Mouse (Mus musculus) forebrain, embryonic 10.5 days (tissue): ENCODE results near the gene Dock9. TPM values are rescaled to one million over a fixed set of nuclear protein-coding genes. Genes with fewer than 3 reads are reported as not detected.
"Not testable (repeated sequence)": the region's sequence is repeated elsewhere in the genome, so short reads cannot be mapped to it uniquely, and the experiment has no call there.

ENCODE experiments used
- DNase-seq: peaks from one replicate; pipeline ENCODE4 v3.0.0-alpha.2; 2017; ENCODE audit warnings: low spot score; ENCODE audit errors: extremely low spot score
- H3K27ac ChIP-seq: fragments of 300-500 bp; sonication (generic); 2 replicates; pipeline ENCODE4 v1.5.1; 2016; ENCODE audit warnings: mild to moderate bottlenecking
- H3K27me3 ChIP-seq: fragments of 300-500 bp; sonication (generic); 2 replicates; pipeline ENCODE4 v1.6.1; 2016; ENCODE audit warnings: mild to moderate bottlenecking; ENCODE audit not compliant: poor library complexity, severe bottlenecking
- H3K36me3 ChIP-seq: fragments of 300-500 bp; sonication (generic); replicated peaks from 2 replicates; pipeline ENCODE4 v1.6.1; 2016; ENCODE audit warnings: mild to moderate bottlenecking, moderate library complexity
- H3K4me1 ChIP-seq: fragments of 300-500 bp; sonication (generic); 2 replicates; pipeline ENCODE4 v1.6.1; 2016
- H3K4me3 ChIP-seq: fragments of 300-500 bp; sonication (generic); 2 replicates; pipeline ENCODE4 v1.5.1; 2016; ENCODE audit warnings: mild to moderate bottlenecking, moderate library complexity
- H3K9me3 ChIP-seq: fragments of 300-500 bp; sonication (generic); 2 replicates; pipeline ENCODE4 v1.6.1; 2016; ENCODE audit warnings: mild to moderate bottlenecking, moderate library complexity
- WGBS: fragments of 180-500 bp; shearing (Covaris S2); methylation state at CpG from one replicate; pipeline ENCODE4 v1.1.7; 2016; 5-methylcytosine and 5-hydroxymethylcytosine counted together
- polyA plus RNA-seq: library from polyadenylated mRNA; unstranded; fragments of >200 nt; fragmentation: Nextera tagmentation; extraction: Ambion mirVana; gene quantifications from 2 replicates; pipeline ENCODE4 v1.2.1, GENCODE M21; 2016

Dock9 gene
- polyA plus RNA-seq, 1 experiment from 2014 or later: 3.7 TPM

DNA sequence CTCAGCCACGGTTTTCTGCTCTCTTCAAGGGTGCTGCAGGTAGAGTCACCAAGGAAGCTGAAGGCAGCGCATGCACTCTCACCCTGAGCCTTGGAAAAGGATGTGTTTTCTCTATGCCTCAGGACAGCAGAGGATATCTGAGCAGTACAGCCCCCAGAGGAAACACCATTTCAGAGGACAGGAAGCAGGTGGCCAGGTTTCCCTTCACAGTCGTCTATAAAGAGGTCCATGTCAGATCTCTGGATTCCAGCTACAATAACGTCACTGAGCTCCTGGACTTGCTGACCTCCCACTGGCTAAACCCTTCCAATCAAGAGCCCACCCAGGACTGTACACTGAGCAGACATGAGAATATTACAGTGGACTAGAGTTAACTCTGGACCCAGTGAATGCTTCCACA, 95.1 kb downstream of the Dock9 start:
- no peaks in the 10 kb centered on the region for H3K27me3 ChIP-seq
- no peaks in the 10 kb centered on the region for H3K9me3 ChIP-seq
- peaks cover 20% of the 10 kb centered on the region for H3K4me1 ChIP-seq
- no peak overlapping the region for H3K27ac ChIP-seq
- no peaks in the 10 kb centered on the region for H3K36me3 ChIP-seq
- H3K4me3 ChIP-seq: no peak overlapping the region
- 64% methylated on average over 4 of the region's 4 CpGs for WGBS
- DNase-seq: no peak

DNA sequence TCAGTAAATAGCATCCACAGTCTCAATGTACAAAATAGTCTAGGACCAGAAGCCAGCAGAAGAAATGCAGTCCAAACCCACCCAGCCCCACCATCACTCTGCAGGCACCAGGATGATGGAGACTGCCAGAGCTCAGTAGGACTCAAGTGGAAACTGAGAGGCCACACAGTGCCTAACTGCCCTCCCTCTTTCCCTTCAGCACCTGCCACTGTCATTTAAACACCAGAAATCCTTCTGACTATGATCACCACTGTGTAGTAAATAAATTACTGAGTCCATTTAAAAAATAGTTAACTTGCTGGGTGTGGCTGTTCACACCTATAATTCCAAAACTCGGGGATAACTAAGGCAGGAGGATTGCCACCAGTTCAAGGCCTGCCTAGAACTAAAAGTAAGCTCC, 97.6 kb downstream of the Dock9 start:
- H3K27me3 ChIP-seq: 0 out of 2 replicates have a peak, but pooled peaks cover 5% of the 10 kb centered on the region
- WGBS: 81% methylated on average over 1 of the region's 1 CpGs
- no peaks in the 10 kb centered on the region for H3K9me3 ChIP-seq

GRCm38 (mm10) chr14:121698620-121698950, 99.1 kb downstream of the Dock9 start:
- Histone ChIP-seq H3K9me3 (no peaks in the 10 kb centered on the region), H3K4me1 (peaks cover 33% of the 10 kb centered on the region), H3K4me3 (peak overlapping the region; percentile 44), H3K27ac (peak overlapping the region; percentile 81), H3K27me3 (0 out of 2 replicates have a peak, but pooled peaks cover 5% of the 10 kb centered on the region), H3K36me3 (no peaks in the 10 kb centered on the region)
- 23% methylated on average over 7 of the region's 7 CpGs for WGBS
- no peak for DNase-seq

More for the DNA sequence above, 97.6 kb downstream of the Dock9 start:
- Histone ChIP-seq H3K4me3 (no peak overlapping the region), H3K36me3 (no peaks in the 10 kb centered on the region), H3K4me1 (peaks cover 33% of the 10 kb centered on the region), H3K27ac (no peak overlapping the region)
- DNase-seq: no peak

- Histone ChIP-seq H3K27me3 (0 out of 2 replicates have a peak, but pooled peaks cover 5% of the 10 kb centered on the region), H3K36me3 (no peaks in the 10 kb centered on the region), H3K27ac (peak overlapping the region; percentile 81), H3K4me1 (peaks cover 33% of the 10 kb centered on the region), H3K9me3 (no peaks in the 10 kb centered on the region), H3K4me3 (peak overlapping the region; percentile 44)
- DNase-seq: peak; percentile 36
- WGBS: 11% methylated on average over 23 of the region's 23 CpGs
Measured at GRCm38 (mm10) chr14:121697709-121698619, 99.7 kb downstream of the Dock9 start.

- 36% methylated on average over 9 of the region's 9 CpGs for WGBS
- Histone ChIP-seq H3K4me3 (peak overlapping the region; percentile 44), H3K27me3 (0 out of 2 replicates have a peak, but pooled peaks cover 5% of the 10 kb centered on the region), H3K36me3 (no peaks in the 10 kb centered on the region), H3K27ac (peak overlapping the region; percentile 81), H3K4me1 (peaks cover 29% of the 10 kb centered on the region), H3K9me3 (no peaks in the 10 kb centered on the region)
- no peak for DNase-seq
Measured at GRCm38 (mm10) chr14:121697143-121697680, 100.4 kb downstream of the Dock9 start.

- 85% methylated on average over 8 of the region's 8 CpGs for WGBS
- Histone ChIP-seq H3K4me1 (peaks cover 29% of the 10 kb centered on the region), H3K36me3 (no peaks in the 10 kb centered on the region), H3K9me3 (0 out of 2 replicates have a peak, but pooled peaks cover 2% of the 10 kb centered on the region), H3K27ac (peak overlapping the region; percentile 81; the same call in 1 of the 2 replicates), H3K4me3 (peak overlapping the region; percentile 44), H3K27me3 (0 out of 2 replicates have a peak, but pooled peaks cover 5% of the 10 kb centered on the region)
- no peak for DNase-seq
Measured at GRCm38 (mm10) chr14:121696429-121697118, 101.1 kb downstream of the Dock9 start.

GRCm38 (mm10) chr14:121694706-121695105, 102.9 kb downstream of the Dock9 start:
- no peaks in the 10 kb centered on the region for H3K36me3 ChIP-seq
- H3K27me3 ChIP-seq: 0 out of 2 replicates have a peak, but pooled peaks cover 5% of the 10 kb centered on the region
- no peak for DNase-seq
- H3K4me3 ChIP-seq: no peak overlapping the region
- H3K9me3 ChIP-seq: 0 out of 2 replicates have a peak, but pooled peaks cover 2% of the 10 kb centered on the region
- no peak overlapping the region for H3K27ac ChIP-seq
- 94% methylated on average over 3 of the region's 3 CpGs for WGBS
- H3K4me1 ChIP-seq: peaks cover 29% of the 10 kb centered on the region

DNA sequence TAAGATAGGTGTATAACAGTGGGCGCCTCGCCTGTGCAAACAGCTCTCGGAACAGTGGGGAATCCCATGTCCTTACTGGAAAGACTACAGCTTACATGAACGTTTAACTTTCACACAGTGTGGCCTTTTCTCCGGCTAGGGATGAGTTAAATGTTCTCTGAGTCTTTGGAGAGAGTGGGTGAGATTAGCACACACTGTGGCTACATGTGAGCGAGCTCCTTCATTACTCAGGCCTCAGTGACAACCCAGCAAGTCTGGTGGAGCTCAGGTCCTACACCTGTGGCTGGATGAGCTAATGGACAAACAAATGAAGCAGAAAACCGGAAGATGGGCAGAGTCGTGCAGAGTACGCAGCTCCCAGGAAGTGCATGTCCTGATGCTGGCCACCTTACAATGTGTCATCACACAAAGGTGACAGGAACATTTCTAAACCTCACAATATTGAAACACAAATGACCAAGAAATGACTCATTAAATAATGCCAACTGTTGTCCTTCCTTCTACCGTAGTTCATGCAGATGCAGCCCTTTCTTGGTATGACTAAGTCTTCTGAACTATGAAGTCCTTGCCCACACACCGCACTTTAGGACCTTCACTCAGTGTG, 103.5 kb downstream of the Dock9 start:
- Histone ChIP-seq H3K4me3 (no peak overlapping the region), H3K36me3 (no peaks in the 10 kb centered on the region), H3K4me1 (peaks cover 29% of the 10 kb centered on the region), H3K27me3 (0 out of 2 replicates have a peak, but pooled peaks cover 5% of the 10 kb centered on the region), H3K27ac (no peak overlapping the region), H3K9me3 (0 out of 2 replicates have a peak, but pooled peaks cover 2% of the 10 kb centered on the region)
- DNase-seq: no peak
- WGBS: 91% methylated on average over 11 of the region's 11 CpGs

DNA sequence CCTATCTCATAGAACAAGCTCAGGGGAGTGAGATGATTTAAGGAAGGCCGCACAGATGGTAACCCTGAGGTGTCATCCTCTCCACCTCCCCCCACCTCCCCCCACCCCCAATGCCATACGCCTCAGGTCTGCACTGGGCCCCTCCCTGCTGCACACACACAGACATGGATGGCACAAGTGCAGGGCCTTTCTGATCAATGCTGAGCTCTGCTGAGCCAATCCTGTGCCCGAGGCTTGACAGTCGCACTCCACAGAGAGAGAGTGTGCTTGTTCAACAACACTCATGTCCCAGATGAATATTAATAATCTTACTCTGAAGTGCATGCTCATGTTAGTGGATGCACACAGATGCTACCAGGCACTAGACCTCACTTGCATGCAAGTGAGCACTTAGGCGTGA, 108.0 kb downstream of the Dock9 start:
- H3K9me3 ChIP-seq: not testable (repeated sequence)
- WGBS: 74% methylated on average over 5 of the region's 5 CpGs

DNA sequence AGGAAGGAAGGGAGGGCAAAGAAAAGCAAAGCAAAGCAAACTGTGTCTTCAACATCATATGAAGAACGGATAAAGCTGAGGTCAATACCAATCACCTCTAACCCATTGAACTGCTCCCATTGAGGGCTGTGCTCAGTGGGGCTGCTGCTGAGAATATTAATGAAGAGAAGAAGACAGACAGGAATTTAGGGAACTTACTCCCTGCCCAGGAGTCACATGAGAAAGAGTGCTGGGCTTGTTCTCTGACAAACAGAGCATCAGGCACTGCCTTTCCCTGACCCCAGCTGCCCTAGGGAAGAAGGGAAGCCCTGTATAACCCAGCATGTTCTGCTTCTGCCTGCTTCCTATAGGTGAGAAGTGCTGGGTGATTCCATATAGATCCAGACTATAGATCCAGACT, 109.5 kb downstream of the Dock9 start:
- no peak overlapping the region for H3K27ac ChIP-seq
- H3K27me3 ChIP-seq: no peaks in the 10 kb centered on the region
- no peak overlapping the region for H3K4me3 ChIP-seq
- H3K36me3 ChIP-seq: no peaks in the 10 kb centered on the region
- no peak for DNase-seq
- 0 out of 2 replicates have a peak, but pooled peaks cover 2% of the 10 kb centered on the region for H3K9me3 ChIP-seq
- 24% methylated on average over 1 of the region's 1 CpGs for WGBS
- H3K4me1 ChIP-seq: peaks cover 16% of the 10 kb centered on the region

More for the DNA sequence above, 108.0 kb downstream of the Dock9 start:
- H3K27me3 ChIP-seq, H3K27ac ChIP-seq, DNase-seq, H3K4me3 ChIP-seq, H3K36me3 ChIP-seq: not testable (repeated sequence)
- H3K4me1 ChIP-seq: peaks cover 16% of the 10 kb centered on the region

DNA sequence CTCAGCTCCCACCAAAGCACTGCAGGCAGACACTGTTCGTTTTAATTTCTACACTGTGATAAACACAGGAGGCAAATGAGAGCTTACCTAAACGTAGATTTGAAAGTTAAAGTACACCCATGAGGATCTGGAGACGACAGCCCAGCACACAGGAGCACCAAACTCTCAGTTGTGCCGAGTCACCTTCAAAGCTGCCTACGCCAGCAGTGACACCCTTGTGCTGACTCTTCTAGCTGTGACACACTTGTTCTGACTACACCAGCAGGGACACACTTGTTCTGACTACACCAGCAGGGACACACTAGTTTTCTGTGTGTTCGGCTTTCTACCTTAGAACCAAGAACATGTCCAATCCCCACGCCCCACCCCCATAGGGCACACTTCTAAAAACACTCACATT, 110.4 kb downstream of the Dock9 start:
- 85% methylated on average over 7 of the region's 7 CpGs for WGBS
- no peak overlapping the region for H3K27ac ChIP-seq
- 0 out of 2 replicates have a peak, but pooled peaks cover 2% of the 10 kb centered on the region for H3K9me3 ChIP-seq
- H3K27me3 ChIP-seq: no peaks in the 10 kb centered on the region
- no peak for DNase-seq
- peaks cover 16% of the 10 kb centered on the region for H3K4me1 ChIP-seq
- no peak overlapping the region for H3K4me3 ChIP-seq
- H3K36me3 ChIP-seq: no peaks in the 10 kb centered on the region

GRCm38 (mm10) chr14:121678913-121679312, 118.7 kb downstream of the Dock9 start:
- H3K36me3 ChIP-seq: no peaks in the 10 kb centered on the region
- WGBS: 88% methylated on average over 5 of the region's 5 CpGs
- H3K4me1 ChIP-seq: peaks cover 24% of the 10 kb centered on the region
- H3K4me3 ChIP-seq: no peak overlapping the region
- no peak overlapping the region for H3K27ac ChIP-seq
- DNase-seq: no peak
- no peaks in the 10 kb centered on the region for H3K9me3 ChIP-seq
- H3K27me3 ChIP-seq: no peaks in the 10 kb centered on the region
